Mouse (Mus musculus) liver, adult (tissue): Measurements from ENCODE around the gene Mmp28.

Experiments
- GATA4 ChIP-seq: IDR thresholded peaks from 2 replicates; pipeline ENCODE4 v1.6.1; 2014; ENCODE audit warnings: mild to moderate bottlenecking, low read length; ENCODE audit not compliant: insufficient replicate concordance

Gene Mmp28

DNA sequence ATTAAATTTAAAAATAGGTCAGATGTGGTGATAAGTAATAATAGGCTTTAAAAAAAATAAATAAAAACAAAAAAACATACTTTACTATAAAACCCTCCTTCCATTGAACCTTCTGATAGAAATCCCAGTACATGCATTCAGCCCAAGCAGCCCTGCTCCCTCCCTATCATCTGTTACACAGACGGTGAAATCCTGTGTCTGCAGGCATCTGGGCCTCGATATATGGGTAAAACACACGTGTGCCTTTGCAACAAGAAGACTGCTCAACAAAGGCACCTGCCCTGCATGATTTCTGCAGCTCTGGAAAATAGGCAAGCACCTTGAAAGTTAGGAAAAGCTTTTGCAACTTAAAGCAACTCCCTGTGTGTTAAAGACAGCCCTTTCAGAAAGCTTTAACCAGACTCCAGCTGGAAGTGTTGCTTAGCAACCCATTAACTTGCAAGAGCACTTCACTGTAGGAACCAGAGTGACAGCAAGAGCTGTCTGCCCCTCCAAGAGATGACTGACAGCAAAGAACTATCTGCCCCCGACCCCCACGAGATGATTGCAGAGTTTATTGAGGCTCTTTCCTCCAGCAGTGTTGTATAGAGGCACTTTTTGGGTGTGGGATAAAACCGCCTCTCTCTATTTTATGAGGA is 68.0 kb downstream of the Mmp28 start:
- TF ChIP-seq GATA4, result no peak

- TF ChIP-seq GATA4, result no peak
Observed at GRCm38 (mm10) chr11:83393062-83393461, 69.8 kb downstream of the Mmp28 start.
